ENCODE assay signal across 8 mouse cellular contexts in genomic region chr7:27508648-27509005, GRCm38 (mm10). TPM values are rescaled to one million over a fixed set of nuclear protein-coding genes. Genes with fewer than 3 reads are reported as not detected.
DNase-seq lines count a peak whose midpoint lies in the region; ATAC-seq and TF ChIP-seq lines count a peak whose summit lies in the region.

No protein-coding gene starts in this region.

- no peak overlapping the region for H3K9ac ChIP-seq in heart, adult 2 months (ENCODE audit: low read depth, low read length)
- no peak overlapping the region for H3K9ac ChIP-seq in lung, postnatal 0 days (replicated peaks; ENCODE audit: low read depth)

- TF ChIP-seq EP300 in heart, adult 2 months (IDR thresholded peaks at IDR 0.05; ENCODE audit: insufficient read depth, low read depth, low read length), result peak; percentile 52; the same call in 1 of the 2 replicates
- TF ChIP-seq EP300 in lung, postnatal 0 days (IDR thresholded peaks at IDR 0.05), result no peak

- no peaks in the 10 kb centered on the region for H3K79me2 ChIP-seq in heart, adult 2 months (replicated peaks; ENCODE audit: control insufficient read depth, insufficient read depth, low read length)

- H3K9me3 ChIP-seq in lung, postnatal 0 days (ENCODE audit: low read length), result no peaks in the 10 kb centered on the region

- H3K4me3 ChIP-seq in heart, adult 2 months, result peak overlapping the region; percentile 64
- H3K4me3 ChIP-seq in kidney, adult 2 months (ENCODE audit: insufficient read depth, low read depth, low read length), result peak overlapping the region; percentile 12; the same call in 1 of the 2 replicates
- peak overlapping the region; percentile 57 for H3K4me3 ChIP-seq in lung, postnatal 0 days (ENCODE audit: low read depth, low read length)

- peak; percentile 70 for ATAC-seq in lung, postnatal 0 days

- TF ChIP-seq POLR2A in heart, adult 2 months (IDR thresholded peaks at IDR 0.05; ENCODE audit: insufficient read depth, low read depth, low read length), result no peak
- TF ChIP-seq POLR2A in kidney, adult 2 months (IDR thresholded peaks at IDR 0.05; ENCODE audit: low read depth, low read length), result no peak

- H3K4me2 ChIP-seq in lung, postnatal 0 days (replicated peaks; ENCODE audit: low read depth, low read length), result peak overlapping the region; percentile 72

- DNase-seq in CD8-positive naive resting alpha-beta T cell, adult 2 months (ENCODE audit: low read depth in 2 of 2, low spot score in 2 of 2), result peak; percentile 59 to 69
- DNase-seq in adipocyte (ENCODE audit: low spot score), result peak; percentile 69
- peak; percentile 80 for DNase-seq in embryo, embryonic 10 days (ENCODE audit: low spot score)
- DNase-seq in heart, adult 2 months, result peak; percentile 59 to 72
- peak; percentile 76 for DNase-seq in kidney, adult 2 months
- peak; percentile 82 for DNase-seq in lung, postnatal 0 days (ENCODE audit: low spot score)
- DNase-seq in ovary, postnatal 14 days (ENCODE audit: low spot score), result peak; percentile 53
- DNase-seq in right cerebral cortex, postnatal 14 days, result no peak

- peak; percentile 87 for TF ChIP-seq CTCF in heart, adult 2 months (IDR thresholded peaks at IDR 0.05)
- TF ChIP-seq CTCF in kidney, adult 2 months (conservative IDR thresholded peaks at IDR 0.05; ENCODE audit: insufficient read depth, insufficient read length, low read depth, low read length), result peak; percentile 78
- peak; percentile 84 for TF ChIP-seq CTCF in lung, postnatal 0 days (IDR thresholded peaks at IDR 0.05)

- no peaks in the 10 kb centered on the region for H3K36me3 ChIP-seq in heart, adult 2 months (ENCODE audit: control insufficient read depth, insufficient read depth, low read length)
- no peaks in the 10 kb centered on the region for H3K36me3 ChIP-seq in kidney, adult 2 months (ENCODE audit: control insufficient read depth, insufficient read depth, low read length)
- no peaks in the 10 kb centered on the region for H3K36me3 ChIP-seq in lung, postnatal 0 days (ENCODE audit: insufficient read depth, low read length)

- intact Hi-C loops in heart, adult 2 months (cut with DNase I), result loop anchor here (1.0 to 5.0 kb wide), 4 partner anchors 18 to 84 kb away; partner anchors contain the start of gene Akt2

- H3K27me3 ChIP-seq in heart, adult 2 months (ENCODE audit: control insufficient read depth, insufficient read depth, low read length), result no peaks in the 10 kb centered on the region
- H3K27me3 ChIP-seq in kidney, adult 2 months (replicated peaks; ENCODE audit: control insufficient read depth, insufficient read depth, low read length), result no peaks in the 10 kb centered on the region
- no peaks in the 10 kb centered on the region for H3K27me3 ChIP-seq in lung, postnatal 0 days (replicated peaks; ENCODE audit: insufficient read depth, low read length)

- 17% methylated on average over 6 of the region's 6 CpGs for WGBS in heart, adult 2 months
- 19% methylated on average over 6 of the region's 6 CpGs for WGBS in kidney, adult 2 months
- WGBS in lung, postnatal 0 days, result 18% methylated on average over 6 of the region's 6 CpGs

- H3K4me1 ChIP-seq in heart, adult 2 months (ENCODE audit: control insufficient read depth, insufficient read depth, low read length), result peaks cover 2% of the 10 kb centered on the region; the same call in 1 of the 2 replicates
- H3K4me1 ChIP-seq in kidney, adult 2 months (ENCODE audit: control insufficient read depth, insufficient read depth, low read length), result no peaks in the 10 kb centered on the region
- H3K4me1 ChIP-seq in lung, postnatal 0 days (ENCODE audit: insufficient read depth, low read depth, low read length), result peaks cover 3% of the 10 kb centered on the region; the same call in 1 of the 2 replicates

- H3K27ac ChIP-seq in heart, adult 2 months, result peak overlapping the region; percentile 91
- H3K27ac ChIP-seq in kidney, adult 2 months (ENCODE audit: insufficient read depth, low read depth, low read length), result peak overlapping the region; percentile 64; the same call in 1 of the 2 replicates
- H3K27ac ChIP-seq in lung, postnatal 0 days (ENCODE audit: low read length), result peak overlapping the region; percentile 96

RNA-seq across cellular contexts. Expression of gene Prx, which starts 9.5 kb away (rescaled TPM):
- total RNA-seq in heart, adult 2 months (2021), result under 1 TPM; 0.59 to 0.81 TPM
- polyA plus RNA-seq in heart, adult 2 months (2012; rRNA removed), result 0.59 and 0.61 TPM in 2 replicates
- 1.2 and 1.5 TPM in 2 replicates for polyA plus RNA-seq in kidney, adult 2 months (2012; rRNA removed)
- polyA plus RNA-seq in lung, postnatal 0 days (2015; fragmentation: Nextera tagmentation; extraction: Ambion mirVana), result 73.2 and 75.2 TPM in 2 replicates

RNA-seq across cellular contexts. Expression of gene Hipk4, which starts 14.4 kb away (rescaled TPM):
- under 1 TPM; 0.10 to 0.14 TPM for total RNA-seq in heart, adult 2 months (2021)
- 0.20 and 0.21 TPM in 2 replicates for polyA plus RNA-seq in heart, adult 2 months (2012; rRNA removed)
- polyA plus RNA-seq in kidney, adult 2 months (2012; rRNA removed), result 0.48 and 0.61 TPM in 2 replicates
- polyA plus RNA-seq in lung, postnatal 0 days (2015; fragmentation: Nextera tagmentation; extraction: Ambion mirVana), result 0.27 and 0.31 TPM in 2 replicates

RNA-seq across cellular contexts. Expression of gene Sertad1, which starts 21.9 kb away (rescaled TPM):
- 10 to 100 TPM in 1 of 2 experiments, 1 to 10 TPM in 1; 7.6 to 10.2 TPM for total RNA-seq in heart, adult 2 months (2021)
- 12.2 and 14.0 TPM in 2 replicates for polyA plus RNA-seq in heart, adult 2 months (2012; rRNA removed)
- 19.4 and 23.7 TPM in 2 replicates for polyA plus RNA-seq in kidney, adult 2 months (2012; rRNA removed)
- 79.4 and 79.6 TPM in 2 replicates for polyA plus RNA-seq in lung, postnatal 0 days (2015; fragmentation: Nextera tagmentation; extraction: Ambion mirVana)

RNA-seq across cellular contexts. Expression of gene Sertad3, which starts 35.1 kb away (rescaled TPM):
- 1 to 10 TPM; 3.5 to 6.2 TPM for total RNA-seq in heart, adult 2 months (2021)
- polyA plus RNA-seq in heart, adult 2 months (2012; rRNA removed), result 6.9 TPM in 2 replicates
- polyA plus RNA-seq in kidney, adult 2 months (2012; rRNA removed), result 9.0 and 12.8 TPM in 2 replicates
- 33.0 TPM in 2 replicates for polyA plus RNA-seq in lung, postnatal 0 days (2015; fragmentation: Nextera tagmentation; extraction: Ambion mirVana)

RNA-seq across cellular contexts. Expression of gene Pld3, which starts 44.4 kb away (rescaled TPM):
- 10 to 100 TPM; 22.9 to 30.6 TPM for total RNA-seq in heart, adult 2 months (2021)
- polyA plus RNA-seq in heart, adult 2 months (2012; rRNA removed), result 54.8 and 68.1 TPM in 2 replicates
- 142 and 163 TPM in 2 replicates for polyA plus RNA-seq in kidney, adult 2 months (2012; rRNA removed)
- 92.4 and 94.5 TPM in 2 replicates for polyA plus RNA-seq in lung, postnatal 0 days (2015; fragmentation: Nextera tagmentation; extraction: Ambion mirVana)

Comparison
In these comparisons a context has a peak if more than half of its experiments do, and no peak if none do; other contexts are left out.
1. H3K4me3 ChIP-seq: peak in every context shown above with its lines; median percentile 64 in heart, adult 2 months; 57 in lung, postnatal 0 days; 12 in kidney, adult 2 months.
2. RNA of gene Prx, which starts 9.5 kb away (polyA plus RNA-seq): 73.2 to 75.2 TPM in lung, postnatal 0 days; 1.2 to 1.5 TPM in kidney, adult 2 months and 0.59 to 0.61 TPM in heart, adult 2 months; every median in the first group is over 10 times any median in the second.
3. Peak in every context shown above with its lines, with median percentiles within 50 percentile points of each other: H3K27ac ChIP-seq and CTCF ChIP-seq.